Mouse (Mus musculus) megakaryocyte progenitor cell, adult 5-6 weeks (primary cell): ENCODE measurements around the gene Fam151a. TPM values are rescaled to one million over a fixed set of nuclear protein-coding genes. Genes with fewer than 3 reads are reported as not detected.
"Not testable (repeated sequence)": the region's sequence is repeated elsewhere in the genome, so short reads cannot be mapped to it uniquely, and the experiment has no call there.

Experiments
- ATAC-seq: replicated peaks from 2 replicates; pipeline ENCODE4 v1.8.0; 2016; ENCODE audit warnings: mild to moderate bottlenecking, moderate TSS enrichment, inconsistent platforms; ENCODE audit not compliant: poor library complexity
- total RNA-seq, 2 experiments: library from RNA; stranded (forward) in 1 of 2; stranded (reverse) in 1 of 2; fragments of 157-497, 149-512 nt in 1 of 2; fragments of 200-1000 nt in 1 of 2; gene quantifications; 2 replicates each; pipeline versions ENCODE4 v1.2.3 to v1.2.4; 2015 to 2017

Fam151a gene
- total RNA-seq, 2 experiments from 2014 or later = not detected

GRCm38 (mm10) chr4:106775767-106776166 is 42.1 kb downstream of the Fam151a start:
- ATAC-seq = not testable (repeated sequence)

GRCm38 (mm10) chr4:106776998-106777397 is 43.3 kb downstream of the Fam151a start:
- ATAC-seq = no peak

GRCm38 (mm10) chr4:106778116-106778788 is 44.6 kb downstream of the Fam151a start:
- ATAC-seq = peak; percentile 48

- ATAC-seq = no peak
These were observed 46.4 kb downstream of the Fam151a start for GRCm38 (mm10) chr4:106780045-106780444.

- no peak for ATAC-seq
These were observed 49.4 kb downstream of the Fam151a start for GRCm38 (mm10) chr4:106783137-106783536.

- ATAC-seq = no peak
These were observed 51.1 kb downstream of the Fam151a start for GRCm38 (mm10) chr4:106784806-106785205.

- ATAC-seq = no peak
These were observed 51.7 kb downstream of the Fam151a start for GRCm38 (mm10) chr4:106785345-106785744.

GRCm38 (mm10) chr4:106785753-106786540 is 52.3 kb downstream of the Fam151a start:
- ATAC-seq = 0 out of 2 replicates have a peak, but pooled peaks have one; percentile 10

- peak; percentile 61 for ATAC-seq
These were observed 54.1 kb downstream of the Fam151a start for GRCm38 (mm10) chr4:106787830-106788229.

GRCm38 (mm10) chr4:106788627-106789026 is 54.9 kb downstream of the Fam151a start:
- ATAC-seq = no peak

GRCm38 (mm10) chr4:106789705-106790104 is 56.0 kb downstream of the Fam151a start:
- no peak for ATAC-seq

- ATAC-seq = not testable (repeated sequence)
These were observed 56.5 kb downstream of the Fam151a start for GRCm38 (mm10) chr4:106790218-106790617.

- peak; percentile 20; the same call in 1 of the 2 replicates for ATAC-seq
These were observed 57.2 kb downstream of the Fam151a start for GRCm38 (mm10) chr4:106790938-106791337.

GRCm38 (mm10) chr4:106792276-106792675 is 58.6 kb downstream of the Fam151a start:
- ATAC-seq = 0 out of 2 replicates have a peak, but pooled peaks have one; percentile 17

- ATAC-seq = not testable (repeated sequence)
These were observed 60.1 kb downstream of the Fam151a start for GRCm38 (mm10) chr4:106793826-106794225.

GRCm38 (mm10) chr4:106794247-106794646 is 60.6 kb downstream of the Fam151a start:
- peak; percentile 77 for ATAC-seq

GRCm38 (mm10) chr4:106795289-106795688 is 61.6 kb downstream of the Fam151a start:
- ATAC-seq = no peak

Other genes starting within 250 kb of the Fam151a start
- not detected in 2 replicates for gene Bsnd, start 241.6 kb upstream of the Fam151a start, total RNA-seq (2015)
- not detected in 2 replicates for gene Bsnd, start 241.6 kb upstream of the Fam151a start, total RNA-seq (2017)
- 15.9 and 17.4 TPM in 2 replicates for gene Dhcr24, start 172.9 kb upstream of the Fam151a start, total RNA-seq (2015)
- 9.8 and 11.0 TPM in 2 replicates for gene Dhcr24, start 172.9 kb upstream of the Fam151a start, total RNA-seq (2017)
- not detected in 2 replicates for gene Lexm, start 116.6 kb upstream of the Fam151a start, total RNA-seq (2015)
- not detected in 2 replicates for gene Lexm, start 116.6 kb upstream of the Fam151a start, total RNA-seq (2017)
- not detected in 2 replicates for gene Ttc22, start 111.5 kb upstream of the Fam151a start, total RNA-seq (2015)
- gene Ttc22, start 111.5 kb upstream of the Fam151a start, total RNA-seq (2017) = not detected in 2 replicates
- gene Pars2, start 82.8 kb upstream of the Fam151a start, total RNA-seq (2015) = 3.7 and 6.6 TPM in 2 replicates
- 7.7 and 8.8 TPM in 2 replicates for gene Pars2, start 82.8 kb upstream of the Fam151a start, total RNA-seq (2017)
- 32.2 and 42.5 TPM in 2 replicates for gene Ttc4, start 54.9 kb upstream of the Fam151a start, total RNA-seq (2015)
- gene Ttc4, start 54.9 kb upstream of the Fam151a start, total RNA-seq (2017) = 24.9 and 28.2 TPM in 2 replicates
- not detected in 2 replicates for gene Mroh7, start 3.0 kb upstream of the Fam151a start, total RNA-seq (2015)
- not detected in 2 replicates for gene Mroh7, start 3.0 kb upstream of the Fam151a start, total RNA-seq (2017)
- gene Acot11, start 71.1 kb downstream of the Fam151a start, total RNA-seq (2015) = 2.0 and 2.3 TPM in 2 replicates
- gene Acot11, start 71.1 kb downstream of the Fam151a start, total RNA-seq (2017) = 2.6 and 3.2 TPM in 2 replicates
- 35.5 and 36.5 TPM in 2 replicates for gene Ssbp3, start 176.8 kb downstream of the Fam151a start, total RNA-seq (2015)
- 16.0 and 30.8 TPM in 2 replicates for gene Ssbp3, start 176.8 kb downstream of the Fam151a start, total RNA-seq (2017)